Mouse (Mus musculus) neutrophil, adult 83 days (primary cell): ENCODE data around the gene Spire2. TPM values are rescaled to one million over a fixed set of nuclear protein-coding genes. Genes with fewer than 3 reads are reported as not detected.

Experiments used
- total RNA-seq, 2 experiments: library from RNA; stranded (reverse); gene quantifications; one replicate each; pipeline ENCODE4 v1.2.4; 2023

Spire2 gene
- total RNA-seq = under 1 TPM; 0.42 to 0.66 TPM

GRCm38 (mm10) chr8:123332262-123333090, at the start of gene Spire2:
Gene Spire2, plus strand, starts transcription at chr8:123332713.

GRCm38 (mm10) chr8:123318467-123318911, 14.0 kb upstream of the Spire2 start, which contains the start of gene Fanca:
Gene Fanca, minus strand, starts transcription at chr8:123318576.

DNA sequence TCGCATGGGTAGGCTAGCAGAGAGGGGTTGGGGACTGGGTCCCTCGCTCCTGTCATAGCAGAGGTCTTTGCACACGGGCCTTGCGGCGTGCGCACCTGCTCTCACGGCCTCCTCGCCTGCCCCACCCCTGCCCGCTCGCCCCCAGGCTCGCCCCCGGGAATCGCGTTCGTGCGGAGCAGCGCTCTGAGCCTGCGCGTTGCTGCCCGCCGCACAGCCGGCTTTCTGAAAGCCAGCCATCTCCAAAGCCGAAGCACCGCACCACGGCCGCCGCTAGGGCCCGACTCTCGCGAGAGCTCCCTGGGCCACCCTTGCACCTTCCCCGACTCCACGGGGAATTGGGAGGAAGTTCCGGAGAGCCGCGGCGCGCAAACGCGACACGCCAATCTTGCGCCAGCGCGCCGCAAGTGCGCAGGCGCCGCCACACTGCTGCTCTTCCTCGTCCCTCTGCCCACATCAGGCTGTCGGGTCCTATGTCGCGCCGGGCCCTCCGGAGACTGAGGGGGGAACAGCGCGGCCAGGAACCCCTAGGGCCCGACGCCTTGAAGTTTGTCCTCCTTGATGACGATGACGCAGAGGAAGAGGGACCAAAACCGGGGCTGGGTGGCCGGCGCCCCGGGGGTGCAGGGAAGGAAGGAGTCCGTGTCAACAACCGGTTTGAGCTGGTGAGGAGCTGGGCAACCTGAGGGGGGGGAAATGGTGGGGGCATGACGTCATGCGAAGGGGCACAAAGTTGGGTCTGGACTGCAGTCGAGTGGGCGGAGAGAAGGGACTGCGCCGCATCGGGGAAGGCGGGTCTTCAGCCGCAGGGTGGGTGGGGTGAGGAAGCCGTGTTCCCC, 41.1 kb downstream of the Spire2 start, which contains the start of gene Tcf25:
TSS of gene Tcf25 (plus strand) at position 351 of the 836 bp plus-strand sequence.

DNA sequence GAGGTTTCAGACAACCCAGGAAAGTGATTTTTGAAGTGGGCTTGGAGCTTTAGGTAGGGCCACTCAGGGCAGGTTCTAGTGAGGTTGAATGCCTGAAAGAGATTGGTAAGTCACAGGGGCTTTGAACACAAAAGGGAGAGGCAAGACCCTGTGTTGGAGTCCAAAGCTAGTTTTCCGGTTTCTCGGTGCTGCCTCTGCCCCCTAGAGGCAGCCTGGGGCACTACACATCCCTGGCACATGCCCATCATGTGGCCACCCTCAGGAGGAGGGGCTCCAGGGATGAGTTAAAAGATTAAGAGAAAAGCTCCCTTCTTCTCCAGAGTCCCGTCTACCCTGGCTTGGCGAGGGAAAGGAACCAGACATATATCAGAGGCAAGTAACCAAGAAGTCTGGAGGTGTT, 74.3 kb downstream of the Spire2 start, which contains the start of gene Mc1r:
TSS of gene Mc1r (plus strand) at position 322 of the 400 bp plus-strand sequence.

GRCm38 (mm10) chr8:123411246-123411645, 78.7 kb downstream of the Spire2 start, which contains the start of gene Tubb3:
Gene Tubb3, plus strand, starts transcription at chr8:123411424.

Other genes starting within 250 kb of the Spire2 start
- gene Rpl13, start 230.4 kb upstream of the Spire2 start, total RNA-seq = 100 to 1,000 TPM; 435 to 532 TPM
- gene Cpne7, start 215.3 kb upstream of the Spire2 start, total RNA-seq = not detected
- gene Sult5a1, start 174.4 kb upstream of the Spire2 start, total RNA-seq = under 1 TPM in 1 of 2 experiments, not detected in 1; 0.37 TPM
- gene Dpep1, start 146.5 kb upstream of the Spire2 start, total RNA-seq = not detected
- 10 to 100 TPM; 52.4 to 81.8 TPM for gene Chmp1a, start 120.0 kb upstream of the Spire2 start, total RNA-seq
- gene Spata33, start 119.9 kb upstream of the Spire2 start, total RNA-seq = not detected
- gene Cdk10, start 107.9 kb upstream of the Spire2 start, total RNA-seq = 10 to 100 TPM; 27.1 TPM
- gene Spata2l, start 96.5 kb upstream of the Spire2 start, total RNA-seq = 1 to 10 TPM; 4.2 to 4.7 TPM
- gene Zfp276, start 78.5 kb upstream of the Spire2 start, total RNA-seq = 10 to 100 TPM; 36.9 to 43.0 TPM
- gene Vps9d1, start 78.4 kb upstream of the Spire2 start, total RNA-seq = 10 to 100 TPM; 38.2 to 42.2 TPM
- 10 to 100 TPM; 46.4 to 55.6 TPM for gene Fanca, start 14.1 kb upstream of the Spire2 start, total RNA-seq
- 100 to 1,000 TPM; 125 to 150 TPM for gene Tcf25, start 41.0 kb downstream of the Spire2 start, total RNA-seq
- not detected for gene Mc1r, start 74.4 kb downstream of the Spire2 start, total RNA-seq
- gene Tubb3, start 78.7 kb downstream of the Spire2 start, total RNA-seq = under 1 TPM in 1 of 2 experiments, not detected in 1; 0.55 TPM
- 10 to 100 TPM; 41.2 to 44.3 TPM for gene Def8, start 90.8 kb downstream of the Spire2 start, total RNA-seq
- gene Afg3l1, start 145.2 kb downstream of the Spire2 start, total RNA-seq = 10 to 100 TPM; 30.9 to 34.3 TPM
- not detected for gene Dbndd1, start 182.8 kb downstream of the Spire2 start, total RNA-seq
- gene Gas8, start 186.1 kb downstream of the Spire2 start, total RNA-seq = 1 to 10 TPM; 1.6 to 2.2 TPM